Mouse (Mus musculus) spleen, adult 2 months (tissue): ENCODE data around the gene Cacna1a.

ENCODE experiments used
- CTCF ChIP-seq: fragments of 200-500 bp; IDR thresholded peaks from 2 replicates; pipeline ENCODE4 v1.5.1; 2011; ENCODE audit warnings: mild to moderate bottlenecking, inconsistent platforms; ENCODE audit not compliant: insufficient read depth, insufficient read length, insufficient replicate concordance; ENCODE audit errors: extremely low read depth
- POLR2A ChIP-seq: fragments of 200-500 bp; IDR thresholded peaks from 2 replicates; pipeline ENCODE4 v1.6.1; 2011; ENCODE audit warnings: low read depth, low read length, inconsistent platforms

DNA sequence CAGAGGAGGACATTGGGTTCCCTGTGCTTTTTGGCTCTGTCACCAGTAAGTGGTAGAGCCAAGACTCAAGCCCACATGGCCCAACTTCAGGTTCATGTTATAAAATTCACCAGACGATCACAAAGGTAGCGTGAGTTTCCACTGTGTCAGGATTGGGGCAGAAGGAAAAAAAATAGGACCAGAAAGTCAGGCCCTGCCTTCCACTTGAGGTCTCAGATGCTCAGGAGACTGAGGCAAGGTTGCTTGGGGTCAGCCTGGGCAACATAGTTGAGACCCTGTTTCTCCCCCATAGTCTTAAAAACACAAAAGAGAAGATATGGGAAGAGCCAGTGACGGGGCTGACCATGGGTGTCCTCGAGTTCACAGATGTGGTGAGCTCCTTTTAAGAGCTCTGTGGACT lies 97.1 kb downstream of the Cacna1a start:
- no peak for TF ChIP-seq CTCF
- TF ChIP-seq POLR2A, result no peak
